In the genomic region with DNA sequence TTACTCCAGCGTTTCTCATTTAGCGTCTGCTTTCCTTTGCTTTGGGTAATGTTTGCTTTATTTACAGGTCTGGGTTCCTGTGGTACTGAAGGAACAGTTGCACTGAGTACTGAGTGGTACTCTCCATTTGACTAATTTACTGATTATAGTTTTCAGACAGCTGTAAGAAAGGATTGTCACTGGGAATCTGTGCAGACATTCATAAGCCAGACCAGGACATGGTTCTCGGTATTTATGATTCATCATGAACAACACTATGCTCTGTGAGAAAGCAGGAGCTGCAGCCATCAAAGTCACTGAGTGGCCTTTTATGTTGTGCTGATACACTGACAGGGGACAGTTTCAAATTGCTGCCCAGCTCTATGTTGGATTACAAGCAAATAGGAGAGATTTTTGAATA, we compare ENCODE assay signal across 24 mouse cellular contexts. TPM values are rescaled to one million over a fixed set of nuclear protein-coding genes. Genes with fewer than 3 reads are reported as not detected.
"Had no signal": no experiment of that assay in that cellular context is flagged by ENCODE, and none has a peak within 500 bp of the region (broad histone marks: within the 10 kb centered on the region; RNA-seq: fewer than 3 reads in every experiment).

No protein-coding gene starts in this region.

- H3K4me1 ChIP-seq: limb, embryonic 12.5 days; limb, embryonic 15.5 days; megakaryocyte, embryonic 14.5 days; midbrain, embryonic 12.5 days; midbrain, embryonic 15.5 days; stomach, embryonic 15.5 days had no signal

- H3K27me3 ChIP-seq: limb, embryonic 12.5 days; limb, embryonic 15.5 days; megakaryocyte, embryonic 14.5 days; midbrain, embryonic 12.5 days; midbrain, embryonic 15.5 days; neural tube, embryonic 13.5 days; stomach, embryonic 15.5 days had no signal

- H3K36me3 ChIP-seq: limb, embryonic 12.5 days; limb, embryonic 15.5 days; midbrain, embryonic 12.5 days; midbrain, embryonic 15.5 days; neural tube, embryonic 13.5 days; stomach, embryonic 15.5 days had no signal

- DNase-seq: kidney, adult 2 months; kidney, postnatal 36 days; liver, postnatal 0 days; lung, embryonic 14.5 days; retina, postnatal 1 day; right cerebral cortex, postnatal 25 days; spleen, adult 18-20 months; thymus, adult 18-20 months; thymus, postnatal 36 days had no signal

- H3K4me3 ChIP-seq: limb, embryonic 12.5 days; limb, embryonic 15.5 days; megakaryocyte, embryonic 14.5 days; midbrain, embryonic 12.5 days; midbrain, embryonic 15.5 days; neural tube, embryonic 13.5 days; stomach, embryonic 15.5 days had no signal

- H3K9me3 ChIP-seq: limb, embryonic 12.5 days; limb, embryonic 15.5 days; megakaryocyte, embryonic 14.5 days; midbrain, embryonic 12.5 days; midbrain, embryonic 15.5 days; neural tube, embryonic 13.5 days; stomach, embryonic 15.5 days had no signal

- H3K27ac ChIP-seq: kidney, postnatal 0 days; limb, embryonic 12.5 days; limb, embryonic 15.5 days; liver, embryonic 14.5 days; midbrain, embryonic 12.5 days; midbrain, embryonic 15.5 days; neural tube, embryonic 13.5 days; stomach, embryonic 15.5 days had no signal

- ATAC-seq: intestine, embryonic 16.5 days; liver, postnatal 0 days; lung, postnatal 0 days; midbrain, embryonic 15.5 days had no signal

- H3K4me2 ChIP-seq: limb, embryonic 12.5 days; limb, embryonic 15.5 days; liver, embryonic 11.5 days; lung, embryonic 14.5 days; midbrain, embryonic 12.5 days; midbrain, embryonic 15.5 days; neural tube, embryonic 13.5 days; stomach, embryonic 15.5 days had no signal

- H3K9ac ChIP-seq: limb, embryonic 12.5 days; limb, embryonic 15.5 days; liver, embryonic 14.5 days; liver, postnatal 0 days; lung, embryonic 14.5 days; midbrain, embryonic 12.5 days; midbrain, embryonic 15.5 days; neural tube, embryonic 13.5 days; stomach, embryonic 15.5 days had no signal

RNA-seq across cellular contexts. Expression of a gene that starts 33.7 kb away (rescaled TPM):
- total RNA-seq: neutrophil, adult 5-6 weeks had no signal
- polyA plus RNA-seq: kidney, adult 2 months; kidney, embryonic 14.5 days; liver, embryonic 11.5 days; urinary bladder, adult 2 months had no signal
